Mouse (Mus musculus) forebrain, embryonic 10.5 days (tissue): ENCODE results near the gene Ndufa6. TPM values are rescaled to one million over a fixed set of nuclear protein-coding genes. Genes with fewer than 3 reads are reported as not detected.
"Not testable (repeated sequence)": the region's sequence is repeated elsewhere in the genome, so short reads cannot be mapped to it uniquely, and the experiment has no call there.

ENCODE experiments used
- DNase-seq: peaks from one replicate; pipeline ENCODE4 v3.0.0-alpha.2; 2017; ENCODE audit warnings: low spot score; ENCODE audit errors: extremely low spot score
- H3K27ac ChIP-seq: fragments of 300-500 bp; sonication (generic); 2 replicates; pipeline ENCODE4 v1.5.1; 2016; ENCODE audit warnings: mild to moderate bottlenecking
- H3K27me3 ChIP-seq: fragments of 300-500 bp; sonication (generic); 2 replicates; pipeline ENCODE4 v1.6.1; 2016; ENCODE audit warnings: mild to moderate bottlenecking; ENCODE audit not compliant: poor library complexity, severe bottlenecking
- H3K36me3 ChIP-seq: fragments of 300-500 bp; sonication (generic); replicated peaks from 2 replicates; pipeline ENCODE4 v1.6.1; 2016; ENCODE audit warnings: mild to moderate bottlenecking, moderate library complexity
- H3K4me1 ChIP-seq: fragments of 300-500 bp; sonication (generic); 2 replicates; pipeline ENCODE4 v1.6.1; 2016
- H3K4me3 ChIP-seq: fragments of 300-500 bp; sonication (generic); 2 replicates; pipeline ENCODE4 v1.5.1; 2016; ENCODE audit warnings: mild to moderate bottlenecking, moderate library complexity
- H3K9me3 ChIP-seq: fragments of 300-500 bp; sonication (generic); 2 replicates; pipeline ENCODE4 v1.6.1; 2016; ENCODE audit warnings: mild to moderate bottlenecking, moderate library complexity
- WGBS: fragments of 180-500 bp; shearing (Covaris S2); methylation state at CpG from one replicate; pipeline ENCODE4 v1.1.7; 2016; 5-methylcytosine and 5-hydroxymethylcytosine counted together
- polyA plus RNA-seq: library from polyadenylated mRNA; unstranded; fragments of >200 nt; fragmentation: Nextera tagmentation; extraction: Ambion mirVana; gene quantifications from 2 replicates; pipeline ENCODE4 v1.2.1, GENCODE M21; 2016

Ndufa6 gene
- polyA plus RNA-seq = 228 and 249 TPM in 2 replicates

DNA sequence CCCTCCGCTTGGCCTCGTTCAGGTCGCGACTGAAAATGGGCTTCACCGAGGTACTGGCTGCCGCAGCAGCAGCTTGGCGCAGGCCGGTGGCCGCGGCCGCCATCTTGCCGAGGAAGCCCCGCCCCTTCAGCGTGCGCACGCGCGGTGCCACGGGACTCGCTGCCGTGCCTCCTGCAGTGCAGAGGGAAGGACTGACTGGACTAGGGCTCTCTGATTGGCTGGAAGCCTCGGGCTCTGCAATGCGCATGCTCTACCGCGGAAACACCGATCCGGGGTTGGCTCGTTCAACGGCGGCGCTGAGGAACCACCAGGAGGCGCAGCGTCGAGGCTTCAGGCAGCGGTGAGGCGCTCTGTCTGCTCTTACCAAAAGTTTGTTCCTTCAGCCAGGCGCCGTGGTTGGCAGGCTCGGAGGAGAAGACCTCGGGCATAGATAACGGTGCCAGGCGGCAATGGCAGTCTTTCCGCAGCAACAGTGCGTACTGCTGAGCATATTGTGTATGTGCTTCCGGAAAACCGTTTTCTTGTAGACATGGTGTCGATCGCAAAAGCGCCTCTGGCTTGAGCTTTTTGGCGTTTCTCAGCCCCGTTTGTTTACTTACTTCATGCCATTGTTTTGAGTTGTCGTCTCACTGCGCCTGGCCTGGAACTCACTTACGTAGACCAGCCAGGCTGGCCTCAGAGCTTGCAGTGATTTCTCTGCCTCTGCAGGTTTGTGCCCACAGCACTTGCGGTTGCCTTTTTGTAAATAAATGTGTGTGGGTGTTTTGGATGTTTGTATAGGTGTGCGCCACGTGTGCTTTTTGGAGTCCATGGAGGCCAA lies at the start of gene Ndufa6:
TSS of gene Ndufa6 (minus strand) at position 197 of the 820 bp plus-strand sequence.
- H3K9me3 ChIP-seq = no peaks in the 10 kb centered on the region
- peaks cover 27% of the 10 kb centered on the region for H3K36me3 ChIP-seq
- no peaks in the 10 kb centered on the region for H3K27me3 ChIP-seq
- peak; percentile 99 for DNase-seq
- H3K4me3 ChIP-seq = peak within 1 kb of the TSS; percentile 98
- 3% methylated on average over 57 of the region's 57 CpGs for WGBS
- peaks cover 35% of the 10 kb centered on the region for H3K4me1 ChIP-seq
- peak within 1 kb of the TSS; percentile 96 for H3K27ac ChIP-seq

DNA sequence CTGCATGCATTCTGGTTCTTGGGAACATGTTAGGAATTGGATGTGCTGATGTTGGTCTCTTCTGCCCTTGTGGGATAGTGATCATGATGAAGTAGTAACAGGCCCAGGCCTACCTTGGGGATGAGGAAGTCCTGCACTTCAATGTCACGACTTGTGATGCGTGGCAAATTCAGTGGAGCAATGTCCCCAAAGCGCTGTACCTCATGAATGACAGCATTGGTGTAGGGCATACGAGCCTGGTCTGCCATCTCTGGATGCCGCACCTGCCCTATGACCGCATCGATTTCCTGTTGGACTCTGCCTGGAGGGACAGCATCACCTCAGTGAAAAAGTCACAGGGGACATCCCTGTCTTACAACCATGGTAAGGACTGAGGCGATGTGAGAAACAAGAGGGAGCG lies 49.5 kb upstream of the Ndufa6 start:
- Histone ChIP-seq H3K27me3 (no peaks in the 10 kb centered on the region), H3K4me3 (no peak overlapping the region), H3K27ac (no peak overlapping the region), H3K9me3 (no peaks in the 10 kb centered on the region), H3K36me3 (no peaks in the 10 kb centered on the region), H3K4me1 (no peaks in the 10 kb centered on the region)
- WGBS = 94% methylated on average over 9 of the region's 9 CpGs
- no peak for DNase-seq

DNA sequence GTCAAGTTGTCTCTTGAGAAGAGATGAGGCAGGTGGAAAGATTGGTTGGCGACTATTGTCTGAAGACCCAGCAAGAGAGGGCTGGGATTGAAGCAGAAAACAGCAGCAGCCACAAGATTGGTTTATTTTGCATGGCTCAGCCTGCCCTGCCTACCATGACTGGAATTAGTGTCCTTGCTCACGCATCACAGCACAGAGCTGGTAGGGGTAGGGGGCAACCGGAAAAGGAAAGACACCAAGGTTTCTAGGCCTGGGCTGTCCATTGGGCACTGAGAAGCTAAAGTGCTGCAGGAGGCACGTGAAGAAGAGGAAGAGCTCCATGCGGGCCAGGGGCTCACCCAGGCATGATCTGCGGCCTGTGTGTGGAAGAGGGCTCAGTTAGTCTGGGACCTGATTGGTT lies 48.6 kb upstream of the Ndufa6 start:
- Histone ChIP-seq H3K27me3 (no peaks in the 10 kb centered on the region), H3K4me1 (no peaks in the 10 kb centered on the region), H3K9me3 (no peaks in the 10 kb centered on the region), H3K4me3 (no peak overlapping the region), H3K36me3 (no peaks in the 10 kb centered on the region), H3K27ac (no peak overlapping the region)
- WGBS = 88% methylated on average over 6 of the region's 6 CpGs
- no peak for DNase-seq

DNA sequence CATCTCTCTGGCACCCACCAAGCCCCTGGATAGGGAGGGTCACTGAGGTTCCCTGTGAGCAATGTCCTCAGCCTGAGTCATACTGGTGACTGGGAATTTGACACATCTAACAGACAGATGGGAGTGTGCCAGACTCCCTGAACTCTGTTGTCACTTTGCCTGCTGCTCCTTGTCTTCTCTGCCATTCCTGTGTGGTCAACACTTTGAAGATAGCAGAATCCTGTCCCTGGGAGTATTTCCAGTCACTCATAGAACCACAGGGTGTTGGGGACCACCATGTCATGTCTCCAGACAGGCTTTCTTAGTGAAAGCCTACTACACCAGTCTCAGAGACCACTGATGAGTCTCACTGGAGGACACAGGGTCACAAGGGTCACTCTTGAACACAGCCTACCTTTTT lies 48.0 kb upstream of the Ndufa6 start:
- H3K27ac ChIP-seq = no peak overlapping the region
- no peaks in the 10 kb centered on the region for H3K9me3 ChIP-seq
- DNase-seq = no peak
- H3K4me1 ChIP-seq = no peaks in the 10 kb centered on the region
- H3K4me3 ChIP-seq = no peak overlapping the region
- H3K36me3 ChIP-seq = no peaks in the 10 kb centered on the region
- no peaks in the 10 kb centered on the region for H3K27me3 ChIP-seq

DNA sequence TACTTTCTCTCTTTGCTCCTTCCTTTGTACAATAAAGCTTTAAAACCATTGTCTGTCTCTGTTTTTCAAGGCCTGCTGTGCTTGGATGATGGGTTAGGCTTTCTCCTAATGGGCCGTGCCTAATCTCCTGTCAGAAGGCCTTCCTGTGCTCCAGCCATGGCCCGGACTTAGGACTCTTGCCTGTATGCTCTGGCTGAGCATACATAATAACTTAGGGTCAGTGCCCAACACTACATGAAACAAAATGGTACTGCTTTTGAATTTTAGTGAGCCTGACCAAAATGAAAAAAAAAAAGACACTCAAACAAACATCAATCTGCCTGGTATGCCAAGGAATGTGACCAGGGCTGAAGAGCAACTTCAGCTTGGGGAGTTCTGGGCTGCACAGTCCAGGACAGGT lies 47.4 kb upstream of the Ndufa6 start:
- H3K9me3 ChIP-seq = no peaks in the 10 kb centered on the region
- 60% methylated on average over 2 of the region's 2 CpGs for WGBS

DNA sequence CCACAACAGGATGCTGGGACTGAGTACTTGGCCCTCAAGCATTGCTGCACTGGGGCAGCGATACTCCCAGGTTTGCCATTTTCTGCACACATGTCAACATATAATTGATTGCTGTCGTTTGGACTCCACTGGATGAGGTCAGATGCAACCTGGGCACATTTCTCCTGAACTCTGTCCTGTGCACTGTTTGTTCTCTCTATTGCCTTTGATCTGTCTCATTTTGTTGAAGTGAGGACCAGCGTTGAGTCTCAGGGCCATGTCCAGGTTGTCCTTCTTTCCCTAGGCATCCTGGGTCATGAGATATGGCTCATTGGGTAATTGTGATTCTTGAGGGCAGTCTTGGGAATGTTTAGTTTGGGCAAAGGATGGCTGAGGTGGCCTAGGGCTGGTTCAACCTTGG lies 41.8 kb upstream of the Ndufa6 start:
- not testable (repeated sequence) for H3K9me3 ChIP-seq, H3K4me3 ChIP-seq, H3K4me1 ChIP-seq, H3K27ac ChIP-seq, DNase-seq, H3K36me3 ChIP-seq, H3K27me3 ChIP-seq
- 85% methylated on average over 3 of the region's 3 CpGs for WGBS

More for the DNA sequence above, 47.4 kb upstream of the Ndufa6 start:
- H3K4me3 ChIP-seq = no peak overlapping the region
- H3K27ac ChIP-seq = no peak overlapping the region
- H3K36me3 ChIP-seq = no peaks in the 10 kb centered on the region
- DNase-seq = no peak
- no peaks in the 10 kb centered on the region for H3K27me3 ChIP-seq
- H3K4me1 ChIP-seq = no peaks in the 10 kb centered on the region

DNA sequence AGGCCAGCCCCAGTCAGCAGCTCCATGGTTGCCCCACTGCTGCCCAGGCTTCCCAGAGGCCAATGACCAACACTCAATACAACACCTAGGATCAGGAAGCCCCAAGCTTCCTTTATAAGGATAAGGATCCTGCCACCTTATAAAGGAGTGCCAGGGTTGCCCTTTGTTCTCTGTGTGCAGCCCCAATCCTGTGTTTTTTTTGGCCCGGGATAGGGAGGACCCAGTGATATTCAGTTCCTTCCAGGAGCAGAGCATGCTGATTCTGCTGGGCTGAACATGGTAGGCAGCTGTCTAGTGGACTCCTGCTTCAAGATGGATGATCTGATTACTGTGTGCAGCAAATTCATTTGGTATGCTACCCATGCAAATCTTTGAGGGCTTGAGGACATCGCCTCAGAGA lies 39.8 kb upstream of the Ndufa6 start, which contains the start of gene Cyp2d11:
TSS of gene Cyp2d11 (minus strand) at position 101 of the 400 bp plus-strand sequence.
- not testable (repeated sequence) for H3K27ac ChIP-seq, DNase-seq, H3K4me1 ChIP-seq, H3K4me3 ChIP-seq, H3K9me3 ChIP-seq, H3K27me3 ChIP-seq, H3K36me3 ChIP-seq
- WGBS = 76% methylated on average over 2 of the region's 2 CpGs

DNA sequence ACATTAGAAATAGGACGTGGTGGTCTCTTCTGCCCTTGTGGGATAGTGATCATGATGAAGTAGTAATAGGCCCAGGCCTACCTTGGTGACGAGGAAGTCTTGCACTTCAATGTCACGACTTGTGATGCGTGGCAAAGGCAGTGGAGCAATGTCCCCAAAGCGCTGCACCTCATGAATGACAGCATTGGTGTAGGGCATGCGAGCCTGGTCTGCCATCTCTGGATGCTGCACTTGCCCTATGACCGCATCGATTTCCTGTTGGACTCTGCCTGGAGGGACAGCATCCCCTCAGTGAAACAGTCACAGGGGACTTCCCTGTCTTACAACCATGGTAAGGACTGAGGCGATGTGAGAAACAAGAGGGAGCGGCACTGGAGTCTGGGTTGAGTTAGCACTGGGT lies 35.8 kb upstream of the Ndufa6 start:
- not testable (repeated sequence) for H3K36me3 ChIP-seq, H3K4me3 ChIP-seq, H3K27ac ChIP-seq, H3K9me3 ChIP-seq, H3K27me3 ChIP-seq, H3K4me1 ChIP-seq, DNase-seq
- 87% methylated on average over 10 of the region's 10 CpGs for WGBS

DNA sequence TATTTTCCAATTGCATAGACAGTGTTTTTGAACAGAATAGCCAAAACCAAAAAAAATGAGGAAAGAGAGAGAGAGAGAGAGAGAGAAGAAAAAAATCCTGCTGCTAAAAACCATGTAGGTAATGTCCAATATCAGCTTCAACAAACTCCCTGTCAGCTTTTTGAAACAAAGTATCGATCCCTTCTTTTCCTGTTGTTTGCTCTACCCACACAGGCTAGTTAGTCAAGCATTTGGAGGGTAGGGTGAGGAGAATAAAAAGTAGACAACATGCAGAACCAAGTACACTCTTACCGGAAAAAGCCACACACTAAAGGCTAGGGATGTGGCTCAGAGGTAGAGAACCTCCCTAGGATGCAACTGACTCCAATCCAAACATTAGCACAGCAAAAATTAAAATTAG lies 31.6 kb upstream of the Ndufa6 start:
- 92% methylated on average over 2 of the region's 2 CpGs for WGBS
- H3K27me3 ChIP-seq = no peaks in the 10 kb centered on the region
- H3K4me1 ChIP-seq = peaks cover 4% of the 10 kb centered on the region
- H3K4me3 ChIP-seq = no peak overlapping the region
- no peak for DNase-seq
- H3K9me3 ChIP-seq = no peaks in the 10 kb centered on the region
- H3K27ac ChIP-seq = no peak overlapping the region
- H3K36me3 ChIP-seq = no peaks in the 10 kb centered on the region

DNA sequence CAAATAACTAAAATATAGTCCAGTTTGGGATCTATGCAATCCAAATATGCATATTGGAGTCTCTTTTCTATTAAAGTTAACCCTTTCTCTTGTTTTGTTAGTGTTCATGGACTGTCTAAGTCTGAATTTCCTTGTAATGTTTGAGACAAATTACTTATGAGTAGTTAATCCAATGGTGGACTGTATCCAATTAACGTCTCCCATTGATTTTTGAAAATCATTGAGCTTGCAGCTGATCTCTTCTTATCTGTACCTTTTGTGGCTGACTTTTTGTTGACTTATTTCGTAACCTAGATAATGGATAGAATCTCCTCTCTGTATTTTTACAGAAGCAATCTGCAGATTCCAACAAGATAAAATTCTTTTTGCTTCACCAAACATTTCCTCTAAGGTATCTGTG lies 28.3 kb upstream of the Ndufa6 start:
- 96% methylated on average over 2 of the region's 2 CpGs for WGBS
- Histone ChIP-seq H3K27ac (no peak overlapping the region), H3K27me3 (no peaks in the 10 kb centered on the region)

DNA sequence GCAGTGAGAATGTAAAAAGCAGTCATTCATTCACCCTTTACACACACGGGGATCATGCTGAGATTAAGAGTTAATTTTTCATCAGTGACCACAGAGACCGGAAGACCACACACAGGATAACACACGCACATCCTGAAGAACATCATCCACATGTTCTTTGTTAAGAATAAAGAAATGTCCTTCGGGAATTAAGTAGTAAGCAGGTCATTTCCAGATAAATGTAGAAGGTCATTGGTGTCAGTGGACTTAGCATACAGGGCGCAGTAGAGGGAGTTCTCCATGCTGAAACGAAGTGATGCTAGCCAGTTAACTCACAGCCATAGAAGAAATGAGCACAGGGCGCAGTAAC lies 26.6 kb upstream of the Ndufa6 start:
- Histone ChIP-seq H3K36me3 (no peaks in the 10 kb centered on the region), H3K4me3 (peak overlapping the region; percentile 56), H3K9me3 (no peaks in the 10 kb centered on the region), H3K27ac (peak overlapping the region; percentile 85), H3K4me1 (peaks cover 50% of the 10 kb centered on the region), H3K27me3 (no peaks in the 10 kb centered on the region)
- no peak for DNase-seq
- 39% methylated on average over 7 of the region's 7 CpGs for WGBS

More for the DNA sequence above, 28.3 kb upstream of the Ndufa6 start:
- Histone ChIP-seq H3K4me1 (peaks cover 34% of the 10 kb centered on the region), H3K4me3 (no peak overlapping the region), H3K9me3 (no peaks in the 10 kb centered on the region), H3K36me3 (no peaks in the 10 kb centered on the region)
- no peak for DNase-seq

DNA sequence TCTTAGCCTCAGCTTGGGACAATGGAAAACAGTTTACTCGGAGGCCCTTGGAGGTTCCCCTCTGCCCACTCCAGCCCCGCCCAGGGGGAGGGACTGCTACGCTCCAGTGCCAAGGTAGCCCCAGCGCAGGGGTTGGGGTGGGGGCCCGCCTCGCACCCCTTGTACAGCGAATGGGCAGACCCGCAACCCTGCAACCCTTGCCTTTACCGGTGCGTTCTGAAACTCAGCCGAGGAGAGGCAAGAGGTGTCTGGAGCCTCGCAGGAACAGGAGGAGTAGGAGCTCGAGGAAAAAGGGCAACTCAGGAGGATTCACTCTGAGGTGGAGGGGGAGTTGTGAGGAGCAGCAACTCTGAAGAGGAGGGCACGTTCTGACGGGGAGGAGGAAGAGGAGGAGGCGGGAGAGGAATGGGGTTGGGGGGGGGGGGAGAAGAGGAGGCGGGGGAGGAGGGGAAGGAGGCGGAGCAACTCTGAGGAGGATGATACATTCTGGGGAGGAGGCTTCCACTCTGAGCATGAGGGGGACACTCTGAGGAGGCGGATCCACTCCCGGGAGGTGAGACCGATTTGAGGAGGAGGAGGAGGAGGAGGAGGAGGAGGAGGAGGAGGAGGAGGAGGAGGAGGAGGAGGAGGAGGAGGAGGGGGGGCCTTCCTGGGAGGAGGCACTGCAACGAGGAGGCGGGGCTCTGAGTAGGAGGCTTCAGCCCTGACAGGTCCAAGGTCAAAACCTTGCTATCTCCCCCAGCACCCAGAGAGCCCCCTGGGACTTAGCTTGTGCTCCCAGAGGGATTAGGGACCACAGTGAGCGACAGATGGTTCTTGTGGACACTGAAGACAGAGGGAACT lies 26.0 kb upstream of the Ndufa6 start, which contains the start of gene Cyp2d22:
TSS of gene Cyp2d22 (minus strand) at position 390 of the 843 bp plus-strand sequence.
- H3K9me3 ChIP-seq = no peaks in the 10 kb centered on the region
- DNase-seq = peak; percentile 49
- H3K36me3 ChIP-seq = no peaks in the 10 kb centered on the region
- H3K27ac ChIP-seq = peak within 1 kb of the TSS; percentile 85
- H3K4me1 ChIP-seq = peaks cover 50% of the 10 kb centered on the region
- 4% methylated on average over 16 of the region's 24 CpGs for WGBS
- no peaks in the 10 kb centered on the region for H3K27me3 ChIP-seq
- H3K4me3 ChIP-seq = peak within 1 kb of the TSS; percentile 56

DNA sequence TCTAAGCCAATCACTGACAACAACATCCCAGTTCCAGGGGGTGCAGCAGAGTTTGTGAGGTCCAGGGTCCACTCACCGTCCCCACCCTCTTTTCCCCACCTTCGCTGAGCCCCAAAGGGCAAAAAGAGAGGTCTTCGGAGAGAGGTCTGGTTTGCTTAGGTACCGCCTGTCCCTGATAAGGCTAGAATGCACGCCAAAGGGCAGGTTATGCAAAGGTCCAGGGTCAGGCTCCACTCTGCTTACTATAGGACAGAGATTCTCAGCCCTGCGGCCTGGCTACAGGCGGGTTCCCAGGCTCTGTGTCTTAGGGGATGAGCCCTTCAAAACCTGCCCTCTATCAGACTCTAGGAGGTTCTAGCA lies 25.4 kb upstream of the Ndufa6 start:
- peaks cover 50% of the 10 kb centered on the region for H3K4me1 ChIP-seq
- no peak for DNase-seq
- 16% methylated on average over 7 of the region's 7 CpGs for WGBS

More for the DNA sequence above, 25.4 kb upstream of the Ndufa6 start:
- Histone ChIP-seq H3K27me3 (no peaks in the 10 kb centered on the region), H3K9me3 (no peaks in the 10 kb centered on the region), H3K36me3 (no peaks in the 10 kb centered on the region), H3K4me3 (peak overlapping the region; percentile 56), H3K27ac (peak overlapping the region; percentile 85)
